Mouse (Mus musculus): ENCODE results near the gene St3gal4.
"Not testable (repeated sequence)": the region's sequence is repeated elsewhere in the genome, so short reads cannot be mapped to it uniquely, and the experiment has no call there.

Gene St3gal4

DNA sequence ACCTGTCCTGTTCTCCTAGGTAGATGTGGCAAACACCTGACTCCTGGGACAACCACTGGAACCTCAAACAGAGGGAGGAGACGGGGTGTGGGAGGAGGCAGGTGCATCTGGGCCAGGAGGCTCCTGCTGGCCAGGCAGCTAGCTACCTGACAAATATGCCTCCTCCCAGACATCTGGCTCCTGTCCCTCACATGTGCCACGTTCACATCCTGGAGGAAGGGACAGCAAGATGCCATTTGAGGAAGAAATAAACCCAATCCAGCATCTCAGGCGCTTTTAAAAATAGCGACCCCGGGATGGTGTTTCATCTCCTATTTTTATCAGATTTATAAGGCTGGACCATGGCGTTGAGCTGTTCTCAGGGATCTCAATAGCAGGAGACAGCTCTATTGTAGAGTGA lies at the start of gene St3gal4:
St3gal4 (minus strand) TSS at position 101 of the 400 bp plus-strand sequence.
- DNase-seq (ENCODE audit: low spot score in 2 of 2) = no peak

DNA sequence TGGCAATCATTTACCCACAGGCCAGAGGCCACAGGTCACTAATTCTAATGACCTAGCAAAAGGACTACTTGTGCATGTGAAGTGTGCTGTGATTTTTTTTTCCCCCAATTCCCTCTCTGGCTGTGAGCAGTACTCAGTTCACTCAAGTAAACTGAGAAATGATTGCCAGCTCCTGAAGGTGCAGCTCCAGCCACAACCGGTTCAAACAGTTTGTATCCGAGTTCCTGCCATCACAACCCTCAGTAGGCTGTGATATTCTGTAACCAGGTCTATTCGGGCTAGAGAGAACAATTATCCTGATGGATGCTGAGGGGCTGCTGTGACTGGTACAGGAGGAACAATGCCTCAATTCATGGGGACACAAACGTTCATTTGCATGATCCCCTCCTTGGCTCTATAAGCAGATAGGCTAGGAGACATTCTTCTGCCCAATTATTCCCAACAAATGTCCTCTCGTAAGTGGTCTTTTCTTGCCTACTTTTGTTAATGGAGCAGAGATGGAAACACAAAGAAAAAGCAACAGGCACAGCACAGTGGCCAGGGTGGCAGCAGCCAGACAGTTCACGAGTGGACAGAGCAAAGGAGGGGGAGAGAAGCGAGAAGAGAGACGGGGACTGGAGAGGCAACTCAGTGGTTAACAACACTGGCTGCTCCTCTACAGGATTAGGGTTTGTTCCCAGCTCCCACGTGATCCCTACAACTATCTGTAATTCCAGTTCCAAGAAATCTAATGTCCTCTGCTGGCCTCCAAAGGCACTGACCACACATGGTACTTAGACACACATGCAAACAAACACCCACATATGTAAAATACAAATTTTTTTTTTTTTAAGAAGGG lies 47.9 kb upstream of the St3gal4 start:
- no peak for DNase-seq (ENCODE audit: low spot score in 2 of 2)

DNA sequence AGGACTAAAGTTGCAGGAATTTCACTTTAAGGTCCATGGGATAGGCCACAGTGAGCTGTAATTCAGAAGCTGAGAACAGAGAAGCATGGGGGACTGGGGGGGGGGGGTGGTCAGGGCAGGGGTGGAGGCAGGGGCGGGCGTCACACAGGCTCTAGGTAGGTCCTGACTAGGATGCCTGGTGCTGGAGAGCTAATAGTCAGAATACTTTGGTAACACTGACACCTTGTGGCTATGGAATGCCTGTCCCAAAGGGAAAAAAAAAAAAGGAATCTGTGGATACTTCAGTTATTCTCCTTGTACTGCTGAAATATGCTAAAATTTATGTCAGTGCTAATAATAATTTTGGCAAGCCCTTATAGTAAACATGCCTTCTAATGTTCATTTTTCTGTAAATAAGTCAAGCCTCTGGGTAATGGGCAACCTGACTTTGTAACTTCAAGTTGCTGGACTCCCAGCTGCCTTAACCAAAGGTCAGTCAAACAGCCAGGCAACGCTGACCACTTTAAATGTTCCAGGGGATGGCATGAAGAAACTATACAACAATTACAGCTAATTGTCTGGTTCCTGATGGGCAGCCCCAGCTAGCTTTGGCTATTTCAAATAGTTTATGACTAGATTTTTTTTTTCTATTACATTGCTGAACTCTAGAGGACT lies 47.2 kb upstream of the St3gal4 start:
- DNase-seq (ENCODE audit: low spot score in 2 of 2) = peak in 1 of 2 experiments; percentile 33

DNA sequence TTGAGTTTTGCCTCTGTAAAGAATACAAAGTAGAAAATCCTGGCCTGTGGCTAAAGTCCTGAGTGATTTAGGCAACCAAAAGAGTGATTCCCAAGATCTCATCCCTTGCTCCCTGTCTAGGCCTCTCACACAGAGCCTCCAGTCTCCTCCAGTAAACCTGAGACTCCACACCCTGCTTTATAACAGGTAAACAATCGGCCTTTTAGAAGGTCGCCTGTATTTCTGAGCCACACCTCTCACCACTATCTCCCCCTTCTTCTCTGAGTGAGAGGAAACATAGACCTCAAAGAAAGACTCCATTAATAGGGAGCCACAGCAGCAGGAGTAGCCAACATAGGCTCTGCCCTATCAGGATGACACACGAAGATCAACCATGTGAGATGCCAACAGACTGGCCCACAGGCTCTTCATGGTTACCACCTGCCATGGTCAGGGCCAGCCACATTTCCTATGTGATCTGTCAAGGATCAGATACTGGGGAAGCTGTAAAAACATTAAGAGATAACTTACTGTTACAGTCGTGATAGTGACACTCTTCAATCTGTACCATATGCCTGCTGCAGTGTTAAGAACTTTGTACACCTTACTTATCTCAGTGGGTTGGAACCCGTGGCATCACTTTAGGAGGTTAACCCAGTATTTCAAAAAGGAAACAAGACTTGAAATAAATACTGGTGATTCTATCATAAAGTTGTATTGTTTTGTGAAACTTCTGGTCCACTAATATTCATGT lies 45.2 kb upstream of the St3gal4 start:
- DNase-seq (ENCODE audit: low spot score in 2 of 2) = no peak

DNA sequence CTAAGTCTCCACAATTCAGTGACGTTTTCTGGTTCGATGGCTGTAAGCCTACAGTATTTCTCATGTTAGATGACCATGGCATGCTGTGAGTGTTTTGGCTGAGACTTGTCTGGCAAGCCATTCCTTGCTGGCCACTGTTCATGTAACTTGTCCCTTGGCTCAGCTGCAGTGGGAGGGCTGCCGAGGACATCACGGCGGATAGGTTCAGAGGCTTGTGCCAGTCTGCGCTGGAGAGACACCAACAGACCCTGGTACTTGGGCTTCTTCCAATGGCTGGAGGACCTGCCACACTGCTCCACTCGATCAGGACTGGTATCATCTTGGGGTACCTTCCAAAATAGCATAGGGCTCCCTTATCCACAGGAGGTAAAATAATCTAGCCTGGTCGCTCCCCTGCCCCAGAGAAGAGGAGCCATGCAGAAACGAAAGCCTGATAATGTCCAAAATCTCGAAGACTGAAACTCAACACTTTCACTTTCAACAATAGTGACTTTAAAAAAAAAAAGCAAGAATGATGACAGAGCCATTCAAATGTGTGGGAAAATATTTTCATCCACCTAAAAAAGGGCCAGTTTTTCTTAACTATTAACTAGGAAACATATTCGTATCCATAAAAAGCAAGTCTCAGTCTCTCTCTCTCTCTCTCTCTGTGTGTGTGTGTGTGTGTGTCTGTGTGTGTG lies 44.1 kb upstream of the St3gal4 start:
- peak; percentile 74 to 87 for DNase-seq (ENCODE audit: low spot score in 2 of 2)

DNA sequence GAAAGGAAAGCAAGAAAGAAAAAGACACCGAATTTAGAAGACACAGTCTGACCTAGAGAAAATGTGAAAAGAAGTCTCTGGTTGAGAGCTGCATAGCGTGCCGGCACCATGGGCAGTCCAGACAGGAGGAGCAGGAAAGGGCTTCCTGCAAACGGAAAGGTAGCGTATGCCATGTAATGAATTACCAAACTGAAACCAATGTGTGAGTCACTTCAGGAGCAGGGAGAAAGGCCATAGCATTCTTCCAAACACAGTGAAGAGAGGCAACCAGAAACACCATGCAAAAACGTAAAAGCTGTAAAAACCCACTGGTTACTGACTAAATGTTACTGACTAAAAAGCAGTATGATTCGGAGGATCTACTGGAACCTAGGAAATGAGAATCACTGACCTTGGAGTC lies 42.7 kb upstream of the St3gal4 start:
- DNase-seq (ENCODE audit: low spot score in 2 of 2) = no peak

DNA sequence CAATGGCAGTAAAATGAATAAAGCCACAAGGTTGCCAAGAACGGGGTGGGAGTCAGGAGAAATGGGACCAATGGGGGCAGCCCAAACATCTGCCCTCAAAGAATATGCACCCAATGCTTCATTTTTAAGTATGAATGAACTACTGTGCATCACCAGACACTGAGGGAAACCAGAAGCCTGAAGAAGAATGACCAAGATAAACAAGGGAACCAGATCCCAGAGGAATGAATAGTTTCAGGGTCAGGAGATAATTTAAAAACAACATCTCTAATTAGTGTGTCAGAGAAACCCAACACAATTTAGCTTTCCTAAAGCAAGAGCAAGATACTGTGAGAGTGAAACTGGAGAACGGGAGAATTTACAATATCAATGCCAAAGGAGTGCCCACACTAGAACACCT lies 41.6 kb upstream of the St3gal4 start:
- DNase-seq (ENCODE audit: low spot score in 2 of 2) = no peak

DNA sequence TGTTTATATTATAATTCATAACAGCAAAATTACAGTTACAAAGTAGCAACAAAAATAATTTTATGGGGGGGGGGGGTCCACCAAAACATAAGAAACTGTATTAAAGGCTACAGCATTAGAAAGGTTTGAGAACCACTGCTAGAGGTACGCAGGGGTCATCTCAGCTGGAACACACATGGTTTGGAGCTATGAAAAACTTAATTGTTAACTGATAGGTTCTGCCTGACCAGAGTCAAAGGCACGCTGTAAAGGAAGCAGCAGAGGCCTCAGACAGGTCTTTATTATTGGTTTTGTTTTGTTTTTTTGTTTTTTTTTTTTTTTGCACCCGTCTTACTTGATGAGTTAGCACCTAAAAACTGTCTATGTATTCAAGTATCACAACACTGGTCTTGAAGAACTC lies 39.4 kb upstream of the St3gal4 start:
- DNase-seq (ENCODE audit: low spot score in 2 of 2) = no peak

DNA sequence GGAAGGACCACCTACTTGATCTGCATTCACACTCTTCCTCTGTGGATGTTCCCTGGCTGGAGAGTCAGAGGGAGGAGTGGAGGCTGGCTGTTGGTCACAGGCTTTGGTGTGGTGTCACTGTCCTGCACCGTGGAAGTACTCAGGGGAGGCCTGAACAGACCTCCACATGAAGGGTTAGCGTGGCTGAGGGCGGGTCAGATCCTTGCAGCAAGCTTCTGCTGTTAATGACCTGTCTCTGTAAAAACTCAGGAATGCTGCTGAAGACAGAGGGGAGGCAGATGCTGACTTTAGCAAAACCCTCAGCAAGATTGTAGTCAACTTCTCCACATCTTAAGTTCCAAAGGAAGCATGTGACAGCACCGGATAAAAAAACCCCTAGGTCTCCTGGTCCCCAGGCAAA lies 37.8 kb upstream of the St3gal4 start:
- DNase-seq (ENCODE audit: low spot score in 2 of 2) = no peak

DNA sequence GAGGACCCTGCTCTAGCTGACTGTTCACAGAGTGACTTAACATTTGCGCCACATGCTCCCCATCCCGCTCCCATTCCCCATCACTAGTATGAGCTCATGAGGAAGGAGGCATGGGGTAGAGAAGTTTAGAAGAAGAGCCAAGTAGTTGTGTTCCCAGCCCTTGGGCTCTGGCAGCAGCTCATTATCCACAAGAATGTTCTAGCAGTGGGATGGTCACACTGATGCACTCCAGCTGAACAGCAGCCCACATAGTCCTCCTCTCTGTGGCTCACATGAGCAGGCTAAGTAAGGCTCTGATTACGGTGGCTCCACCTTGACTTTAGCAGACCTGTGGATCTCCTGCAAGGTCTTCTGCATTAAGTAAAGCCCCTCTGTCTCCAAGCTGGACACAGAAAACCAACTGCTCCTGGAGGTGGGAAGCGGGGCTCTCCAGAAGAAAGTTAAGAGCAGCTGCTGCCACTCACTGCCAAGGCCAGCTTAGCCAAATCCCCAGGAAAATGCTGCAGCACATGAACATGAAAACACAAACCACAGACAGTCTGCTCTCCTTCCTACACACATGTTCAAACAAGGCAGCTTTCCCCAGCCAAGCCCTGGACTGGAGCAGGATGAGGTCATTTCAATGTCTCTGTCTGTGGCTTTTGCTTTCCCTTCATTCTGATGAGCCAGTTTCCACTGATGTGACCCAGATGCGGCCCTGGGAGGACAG lies 37.1 kb upstream of the St3gal4 start:
- peak; percentile 72 to 75 for DNase-seq (ENCODE audit: low spot score in 2 of 2)

DNA sequence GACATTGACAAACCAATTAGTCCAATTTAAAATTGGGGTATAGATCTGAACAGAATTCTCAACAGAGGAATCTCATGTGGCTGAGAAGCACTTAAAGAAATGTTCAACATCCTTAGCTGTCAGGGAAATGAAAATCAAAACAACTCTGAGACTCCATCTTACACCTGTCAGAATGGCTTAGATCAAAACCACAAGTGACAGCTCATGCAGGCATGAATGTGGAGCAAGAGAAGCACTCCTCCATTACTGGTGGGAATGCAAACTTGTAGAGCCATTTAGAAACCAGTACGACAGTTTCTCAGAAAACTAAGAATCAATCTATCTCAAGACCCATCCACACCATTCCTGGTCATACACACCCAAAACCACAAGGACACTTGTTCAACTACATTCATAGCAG lies 33.9 kb upstream of the St3gal4 start:
- DNase-seq (ENCODE audit: low spot score in 2 of 2) = no peak

DNA sequence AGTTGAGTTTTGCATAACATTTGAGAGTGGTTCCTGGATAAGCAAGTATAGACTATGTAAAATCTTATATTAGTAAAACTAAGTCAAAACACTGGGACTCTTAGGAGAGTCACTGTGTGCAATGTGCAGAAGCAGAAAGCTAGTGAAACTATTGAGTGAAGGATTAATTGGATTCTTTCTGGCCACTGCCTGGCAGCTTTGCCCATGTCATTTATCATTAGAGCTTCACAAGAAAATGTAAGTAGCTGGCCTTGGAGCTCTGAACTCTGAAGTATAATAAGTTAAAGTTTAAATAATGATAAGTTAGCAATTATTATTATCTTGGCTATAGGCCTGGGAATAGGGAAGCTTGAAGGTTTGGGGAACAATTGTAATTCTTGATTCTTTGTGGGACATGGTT lies 29.8 kb upstream of the St3gal4 start:
- DNase-seq (ENCODE audit: low spot score in 2 of 2) = not testable (repeated sequence)

DNA sequence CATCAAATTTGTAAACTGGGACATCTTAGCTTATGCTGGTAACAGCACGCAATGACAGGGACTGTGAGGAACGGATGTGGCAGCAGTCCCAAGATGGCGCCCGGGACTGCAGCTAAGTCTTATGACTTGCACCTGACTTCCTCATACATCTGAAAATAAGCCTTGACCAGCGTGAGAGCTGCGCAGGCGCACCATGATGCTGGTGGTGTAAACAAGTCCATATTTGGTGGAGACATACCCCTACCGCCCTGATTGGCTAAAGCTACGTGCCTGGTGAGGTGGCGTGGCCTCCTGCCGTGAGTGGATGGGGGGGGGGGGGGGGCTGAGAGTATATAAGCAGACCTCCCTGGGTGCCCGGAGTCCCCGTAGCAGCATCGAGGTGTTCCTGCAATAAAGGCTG lies 28.2 kb upstream of the St3gal4 start:
- DNase-seq (ENCODE audit: low spot score in 2 of 2) = not testable (repeated sequence)

DNA sequence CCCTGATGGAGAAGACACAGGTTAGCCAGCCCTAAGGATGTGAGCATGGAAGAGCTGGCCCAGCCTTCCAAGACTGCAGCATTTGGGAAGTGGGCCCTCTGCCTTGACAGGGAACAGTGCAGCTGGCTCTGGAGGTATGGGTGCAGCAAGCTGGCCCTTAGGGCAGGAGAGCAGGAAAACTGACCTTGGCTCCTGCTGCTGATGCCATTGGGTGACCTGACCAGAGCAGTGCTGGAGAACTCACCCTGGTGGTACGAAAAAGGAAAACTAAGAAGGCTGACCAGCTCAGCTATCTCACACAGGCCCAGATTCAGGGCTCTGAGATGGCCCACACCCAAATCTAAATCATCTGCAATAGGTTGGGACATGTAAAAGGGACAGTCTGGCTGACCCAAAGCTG lies 26.8 kb upstream of the St3gal4 start:
- no peak for DNase-seq (ENCODE audit: low spot score in 2 of 2)

DNA sequence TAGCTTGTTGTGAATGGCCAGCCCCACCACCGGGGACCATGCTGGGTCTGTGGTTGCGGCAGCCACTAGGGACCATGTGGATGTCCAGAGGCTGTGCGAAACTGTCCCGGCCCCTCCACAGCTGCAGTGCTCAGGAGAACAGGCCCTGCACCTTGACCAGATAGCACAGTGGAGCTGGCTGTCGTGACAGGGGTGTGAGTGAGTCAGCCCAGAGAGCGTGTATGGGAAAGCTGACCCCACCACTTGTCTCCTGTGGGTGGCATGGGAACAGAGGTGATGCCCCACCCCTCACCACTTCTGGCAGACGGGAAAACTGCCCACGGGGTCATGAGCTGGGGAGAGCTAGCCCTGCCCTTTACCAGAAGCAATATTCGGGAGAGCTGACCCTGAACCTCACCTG lies 26.1 kb upstream of the St3gal4 start:
- DNase-seq (ENCODE audit: low spot score in 2 of 2) = no peak

DNA sequence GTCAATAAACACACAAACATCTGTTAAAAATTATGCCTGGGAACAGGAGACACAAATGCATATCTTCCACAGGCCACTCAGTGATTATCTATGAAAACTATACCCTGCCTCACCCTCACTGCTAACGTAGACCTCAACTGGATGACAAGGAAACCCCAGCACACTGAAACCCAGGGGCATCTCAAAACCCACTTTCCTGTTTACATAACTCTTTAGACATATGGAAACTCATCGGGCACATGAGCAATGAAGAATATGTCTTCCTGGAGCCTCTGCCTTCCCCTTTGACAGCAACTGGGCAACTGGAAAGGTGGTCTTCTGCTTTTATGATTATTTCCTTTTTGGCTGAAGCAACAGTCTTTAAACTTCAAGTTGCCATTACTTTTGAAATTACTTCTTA lies 23.2 kb upstream of the St3gal4 start:
- DNase-seq (ENCODE audit: low spot score in 2 of 2) = no peak

DNA sequence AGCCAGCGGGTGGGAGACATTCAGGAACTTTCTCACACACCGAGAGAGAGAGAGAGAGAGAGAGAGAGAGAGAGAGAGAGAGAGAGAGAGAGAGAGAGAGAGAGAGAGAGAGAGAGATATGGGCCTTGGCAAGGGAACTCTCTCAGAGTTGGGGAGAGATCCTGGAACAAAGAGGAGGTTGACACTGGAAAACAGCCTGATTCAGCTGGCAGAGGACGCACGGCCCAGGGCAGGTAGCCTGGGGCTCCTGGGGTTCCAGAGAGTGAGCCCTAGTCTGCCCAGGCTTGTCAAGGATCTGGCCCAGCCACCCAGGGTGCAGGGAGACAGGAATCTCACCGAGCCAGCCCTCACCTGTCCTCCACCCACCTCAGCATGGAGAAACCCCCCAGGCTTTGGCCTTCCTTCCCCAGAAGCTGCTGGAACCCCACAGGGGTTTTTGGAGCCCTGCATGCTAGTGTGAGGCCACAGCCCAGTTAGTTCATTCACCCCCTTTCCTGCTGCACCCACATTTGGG lies 20.2 kb upstream of the St3gal4 start:
- no peak for DNase-seq (ENCODE audit: low spot score in 2 of 2)

DNA sequence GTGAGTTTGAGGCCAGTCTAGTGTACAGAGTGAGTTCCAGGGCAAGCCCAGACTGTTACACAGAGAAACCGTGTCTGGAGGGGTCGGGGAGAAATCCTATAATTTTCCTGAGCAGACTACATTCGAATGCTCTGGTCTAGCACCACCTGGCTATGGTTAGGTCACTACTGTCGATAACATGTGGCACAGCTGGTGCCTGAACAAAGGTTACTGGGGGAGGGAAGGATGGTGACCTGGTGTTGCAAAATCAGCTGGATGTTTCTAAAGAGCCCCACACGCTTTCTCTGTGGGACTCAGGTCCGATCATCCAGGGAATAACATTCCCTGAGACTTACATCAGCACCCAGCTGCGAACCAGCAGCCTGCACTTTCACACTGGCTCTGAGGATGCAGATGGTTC lies 19.0 kb upstream of the St3gal4 start:
- DNase-seq (ENCODE audit: low spot score in 2 of 2) = no peak

DNA sequence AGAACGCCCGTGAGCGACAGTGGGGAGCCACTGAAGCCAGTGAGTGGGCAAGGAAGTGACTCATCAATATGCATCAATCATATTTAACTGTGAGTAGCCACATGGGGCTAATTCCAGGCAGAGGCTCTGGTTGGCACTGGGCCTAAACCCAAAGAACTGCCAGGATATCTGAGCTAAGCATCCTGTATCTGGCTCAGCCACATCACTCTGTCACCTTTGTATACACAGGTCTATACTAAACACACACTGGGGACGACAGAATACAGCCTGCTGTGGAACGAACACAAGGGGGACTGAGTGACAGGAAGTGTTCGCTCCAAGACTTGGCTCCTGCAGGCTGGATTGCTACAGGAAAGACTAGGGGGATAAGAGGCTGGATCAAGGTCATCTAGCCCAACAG lies 16.5 kb upstream of the St3gal4 start:
- DNase-seq (ENCODE audit: low spot score in 2 of 2) = no peak

DNA sequence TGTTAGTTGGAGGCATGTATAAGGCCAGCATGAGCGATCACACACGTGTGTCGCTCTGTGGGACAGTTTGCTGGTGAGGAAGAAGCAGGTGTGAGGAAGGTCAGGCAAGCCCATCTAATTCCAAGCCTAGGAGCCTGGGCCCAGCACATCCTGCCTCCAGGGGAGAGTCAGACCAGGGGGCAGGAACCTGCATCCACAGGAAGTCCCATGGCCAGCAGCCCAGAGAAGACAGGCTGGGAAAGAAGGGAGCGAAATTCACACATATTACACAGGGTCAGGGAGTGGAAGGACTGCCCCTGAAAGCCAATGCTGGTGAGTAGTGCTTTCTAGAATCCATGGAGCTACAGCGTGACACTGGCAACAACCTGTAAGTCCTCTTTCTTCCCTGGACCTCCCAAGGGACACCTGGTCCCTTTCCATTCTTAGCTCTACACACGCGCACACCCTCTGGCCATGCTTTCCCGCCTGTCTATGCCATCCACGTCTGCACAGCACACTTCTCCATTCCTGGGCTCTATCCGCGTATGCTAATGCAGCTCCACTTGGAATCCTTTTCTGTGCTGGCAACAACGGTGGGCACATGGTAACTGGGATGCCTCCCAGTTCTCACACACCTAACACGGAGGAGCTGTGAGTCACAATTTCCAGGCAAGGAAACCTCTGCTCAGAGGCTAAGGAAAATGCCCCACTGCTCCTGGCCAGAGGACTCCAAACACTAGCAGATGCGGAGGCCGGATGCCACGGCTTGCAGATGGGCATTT lies 12.7 kb upstream of the St3gal4 start:
- no peak for DNase-seq (ENCODE audit: low spot score in 2 of 2)

Data from heart, adult 9 months (tissue).